Mouse (Mus musculus): Measurements from ENCODE around the gene Gcnt4.
"Not testable (repeated sequence)": the region's sequence is repeated elsewhere in the genome, so short reads cannot be mapped to it uniquely, and the experiment has no call there.

Gene Gcnt4

GRCm38 (mm10) chr13:96923999-96924961, at the start of gene Gcnt4:
TSS of gene Gcnt4 (plus strand) at chr13:96924689.
- in situ Hi-C loops (cut with MboI; ENCODE audit: low sequenced_read_pairs), result no loop called here

DNA sequence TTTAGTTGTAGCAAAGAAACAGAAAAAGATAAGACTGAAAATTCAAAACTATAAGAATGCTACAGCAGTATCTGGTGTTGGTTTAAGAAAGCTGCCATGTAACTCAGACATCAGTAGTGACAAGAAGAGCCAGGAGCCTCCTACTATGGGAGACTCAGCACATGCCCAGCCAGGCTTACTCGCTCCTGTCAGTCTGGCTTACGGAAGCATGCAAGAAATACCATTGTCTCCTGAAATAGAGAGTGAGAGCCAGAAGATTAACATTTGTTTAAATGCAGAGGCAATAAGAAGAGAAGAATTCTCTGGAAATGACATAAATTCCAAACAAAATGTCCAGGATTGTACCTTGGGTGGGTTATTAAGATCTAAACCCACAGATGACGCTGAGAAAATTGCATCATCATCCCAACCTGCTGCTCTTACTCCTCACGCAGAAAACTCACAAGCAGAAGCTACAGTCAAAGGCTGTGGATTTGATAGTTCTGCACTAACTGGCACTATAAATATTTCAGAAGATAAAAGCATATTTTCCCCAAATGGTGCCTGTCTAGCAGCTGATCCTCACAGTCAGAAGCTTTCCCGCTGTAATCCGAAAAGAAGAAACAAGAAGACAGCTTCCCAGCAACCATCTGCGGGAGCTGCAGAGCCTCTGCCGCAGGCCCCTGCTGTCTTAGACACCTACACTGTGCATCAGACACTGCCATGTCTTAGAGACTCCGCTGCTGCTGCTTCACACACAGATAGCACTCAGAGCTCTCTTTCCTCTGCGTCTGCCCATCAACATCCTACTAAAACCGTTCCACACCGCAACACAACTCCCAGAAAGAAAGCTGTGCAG, 46.0 kb upstream of the Gcnt4 start:
- in situ Hi-C loops (cut with MboI; ENCODE audit: low sequenced_read_pairs), result no loop called here

DNA sequence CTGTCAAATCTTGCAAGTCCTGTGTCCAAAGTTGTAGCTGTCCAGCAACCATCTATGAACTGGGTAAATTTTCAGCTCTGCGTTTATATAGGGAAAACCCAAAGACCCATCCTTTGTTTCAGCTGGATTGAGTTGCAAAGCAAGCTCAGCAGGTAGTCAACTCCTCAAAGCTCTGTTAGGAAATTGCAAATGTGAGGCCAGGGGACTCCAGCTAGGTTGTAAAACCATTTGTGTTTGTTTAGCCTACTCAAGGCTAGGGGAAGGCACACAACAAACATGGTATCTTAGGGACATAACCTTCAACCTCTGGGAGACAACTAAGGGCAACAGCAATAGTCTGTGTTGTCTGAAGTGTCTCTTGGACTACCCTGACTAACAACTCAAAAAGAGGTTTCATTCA, 40.0 kb upstream of the Gcnt4 start:
- in situ Hi-C loops (cut with MboI; ENCODE audit: low sequenced_read_pairs), result no loop called here

DNA sequence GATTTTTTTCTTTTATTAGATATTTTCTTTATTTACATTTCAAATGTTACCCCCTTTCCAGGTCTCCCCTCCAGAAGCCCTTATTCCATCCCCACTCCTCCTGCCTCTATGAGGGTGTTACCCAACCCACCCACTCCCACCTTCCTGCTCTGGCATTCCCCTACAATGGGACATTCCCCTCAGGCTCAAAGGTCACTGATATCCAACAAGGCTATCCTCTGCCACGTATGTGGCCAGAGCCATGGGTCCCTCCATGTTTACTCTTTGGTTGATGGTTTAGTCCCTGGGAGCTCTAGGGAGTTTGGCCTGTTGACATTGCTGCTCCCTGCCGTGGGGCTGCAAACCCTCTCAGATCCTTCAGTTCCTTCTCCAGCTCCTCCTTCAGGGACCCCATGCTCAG, 34.5 kb upstream of the Gcnt4 start:
- in situ Hi-C loops (cut with MboI; ENCODE audit: low sequenced_read_pairs), result no loop called here

- in situ Hi-C loops (cut with MboI; ENCODE audit: low sequenced_read_pairs), result no loop called here
Observed at GRCm38 (mm10) chr13:96895144-96895543, 29.3 kb upstream of the Gcnt4 start.

GRCm38 (mm10) chr13:96906717-96907116, 17.8 kb upstream of the Gcnt4 start:
- in situ Hi-C loops (cut with MboI; ENCODE audit: low sequenced_read_pairs), result no loop called here

DNA sequence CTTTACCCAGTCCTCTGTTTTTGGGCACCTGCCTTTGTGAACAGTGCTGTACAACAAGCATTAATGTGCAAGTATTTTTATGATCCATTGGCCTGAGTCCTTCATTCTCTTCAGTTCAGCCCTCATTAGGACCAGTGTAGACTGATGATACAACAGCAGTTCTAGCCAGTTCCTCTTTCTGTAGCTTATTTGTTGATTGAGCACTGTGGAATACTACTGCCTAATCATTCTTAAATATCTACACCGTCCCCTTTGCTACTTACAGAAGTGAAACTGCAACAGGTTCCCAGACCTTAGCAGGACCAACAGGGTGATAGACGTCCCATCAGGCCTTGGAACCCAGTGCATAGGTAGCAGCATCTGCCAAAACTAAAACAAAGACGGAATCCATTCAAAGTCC, 13.3 kb upstream of the Gcnt4 start:
- in situ Hi-C loops (cut with MboI; ENCODE audit: low sequenced_read_pairs), result no loop called here

GRCm38 (mm10) chr13:96923134-96923533, 1.4 kb upstream of the Gcnt4 start:
- in situ Hi-C loops (cut with MboI; ENCODE audit: low sequenced_read_pairs), result not testable (repeated sequence)

GRCm38 (mm10) chr13:96924985-96925745, 676 bp downstream of the Gcnt4 start:
- in situ Hi-C loops (cut with MboI; ENCODE audit: low sequenced_read_pairs), result no loop called here

DNA sequence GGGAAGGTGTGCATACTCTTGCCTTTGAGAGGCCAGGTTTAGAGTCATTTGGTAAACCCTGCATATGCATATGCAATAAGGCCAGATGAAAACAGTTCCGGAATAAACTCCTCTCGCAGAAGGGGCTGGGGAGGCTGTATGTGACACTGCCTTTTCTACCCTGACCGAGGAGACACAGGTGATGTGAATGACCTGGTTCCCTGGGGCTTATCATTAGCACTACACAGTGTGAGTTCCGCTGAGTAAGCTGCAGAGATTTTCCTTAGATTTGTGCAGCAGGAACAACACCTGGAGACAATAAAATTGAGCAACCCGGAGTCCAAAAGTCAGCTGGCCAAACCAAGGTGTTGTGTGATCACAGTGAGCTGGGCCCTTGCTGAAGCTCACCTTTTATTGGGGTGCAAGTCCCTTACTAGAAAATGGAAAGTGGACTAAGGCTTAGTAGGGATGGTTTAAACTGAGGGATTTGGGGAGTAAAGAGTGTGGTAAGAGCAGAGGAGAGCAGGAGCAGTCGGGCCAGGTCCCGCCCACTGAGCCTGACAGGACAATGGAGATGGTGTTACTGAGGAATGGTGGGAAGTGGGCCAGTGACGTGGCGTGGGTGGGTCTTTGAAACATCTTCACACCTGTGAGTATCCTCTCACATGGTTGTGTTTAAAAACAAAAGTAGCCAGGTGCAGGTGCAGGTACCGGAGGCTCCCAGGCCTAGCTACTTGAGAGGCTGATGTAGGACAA, 1.7 kb downstream of the Gcnt4 start:
- in situ Hi-C loops (cut with MboI; ENCODE audit: low sequenced_read_pairs), result no loop called here

GRCm38 (mm10) chr13:96927781-96928180, 3.3 kb downstream of the Gcnt4 start:
- in situ Hi-C loops (cut with MboI; ENCODE audit: low sequenced_read_pairs), result no loop called here

DNA sequence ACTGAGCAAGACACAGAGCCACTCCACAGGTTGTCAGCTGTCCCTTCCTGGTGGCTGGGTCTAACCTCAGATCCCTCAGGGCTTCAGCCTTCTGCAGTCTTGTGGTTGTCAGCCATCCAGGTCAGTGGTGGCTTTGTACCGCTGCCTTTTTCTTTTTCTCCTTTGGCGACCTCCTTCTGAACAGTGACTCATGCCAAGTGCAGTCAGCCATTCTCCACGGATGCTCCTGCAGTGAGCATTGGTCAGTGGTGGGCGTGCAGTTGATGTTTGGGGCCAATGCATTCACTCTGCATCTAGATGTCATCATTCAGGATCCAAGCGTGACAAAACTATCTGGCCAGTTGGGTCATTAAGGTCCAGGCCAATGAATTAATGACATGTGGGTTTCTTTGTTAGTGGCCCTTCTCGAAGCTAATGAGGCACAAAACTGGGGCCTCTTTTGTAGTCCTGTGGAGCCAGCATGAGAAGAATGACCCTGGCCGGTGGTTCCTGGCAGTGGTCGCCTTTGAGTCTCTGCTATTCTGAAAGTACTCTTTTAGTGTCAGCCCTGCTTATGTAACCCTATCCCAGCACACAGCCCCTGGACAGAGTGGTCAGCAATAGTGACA, 4.0 kb downstream of the Gcnt4 start:
- in situ Hi-C loops (cut with MboI; ENCODE audit: low sequenced_read_pairs), result no loop called here

- in situ Hi-C loops (cut with MboI; ENCODE audit: low sequenced_read_pairs), result no loop called here
Observed at GRCm38 (mm10) chr13:96932745-96933144, 8.3 kb downstream of the Gcnt4 start.

DNA sequence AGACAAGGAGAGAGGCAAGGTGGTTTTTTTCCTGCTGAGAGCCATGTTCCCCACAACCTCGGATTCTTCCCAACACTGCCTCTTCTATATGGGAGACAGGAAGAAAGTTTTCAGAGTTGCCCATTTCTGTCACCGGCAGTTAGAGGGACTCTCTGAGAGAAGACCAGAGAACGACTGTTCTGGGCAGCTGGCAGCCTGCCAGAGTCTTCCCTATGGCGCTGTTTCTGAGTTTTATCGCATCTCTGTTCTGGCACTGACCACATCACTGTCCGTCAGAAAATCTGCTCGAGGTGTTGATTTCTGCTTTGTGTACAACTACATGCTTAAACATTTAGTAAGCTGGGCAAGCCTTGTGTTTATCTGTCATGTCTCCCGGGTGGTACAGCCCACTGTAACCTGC, 8.9 kb downstream of the Gcnt4 start:
- in situ Hi-C loops (cut with MboI; ENCODE audit: low sequenced_read_pairs), result no loop called here

GRCm38 (mm10) chr13:96936173-96936777, 11.8 kb downstream of the Gcnt4 start:
- in situ Hi-C loops (cut with MboI; ENCODE audit: low sequenced_read_pairs), result no loop called here

GRCm38 (mm10) chr13:96937059-96937558, 12.6 kb downstream of the Gcnt4 start:
- in situ Hi-C loops (cut with MboI; ENCODE audit: low sequenced_read_pairs), result no loop called here

GRCm38 (mm10) chr13:96939680-96940079, 15.2 kb downstream of the Gcnt4 start:
- in situ Hi-C loops (cut with MboI; ENCODE audit: low sequenced_read_pairs), result no loop called here

DNA sequence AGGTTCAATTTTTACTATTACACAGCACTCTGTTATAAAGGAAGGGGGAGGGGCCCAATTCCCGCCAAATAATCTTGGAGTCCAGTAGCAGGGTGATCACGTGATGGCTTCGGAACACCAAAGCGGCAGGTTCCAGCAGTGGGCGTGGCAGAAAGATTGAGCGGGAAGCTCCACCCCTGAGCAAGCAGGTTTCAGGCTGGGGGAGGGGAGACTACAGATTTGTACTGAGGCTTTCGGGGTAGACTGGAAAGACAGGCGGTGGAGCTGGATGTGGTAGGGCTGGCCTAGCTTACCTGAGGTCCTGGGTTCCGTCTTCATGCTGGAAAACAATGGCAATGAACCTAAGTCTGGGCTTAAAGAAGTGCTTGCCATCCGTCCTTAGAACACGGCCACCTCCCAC, 17.0 kb downstream of the Gcnt4 start:
- in situ Hi-C loops (cut with MboI; ENCODE audit: low sequenced_read_pairs), result not testable (repeated sequence)

GRCm38 (mm10) chr13:96943571-96943970, 19.1 kb downstream of the Gcnt4 start:
- in situ Hi-C loops (cut with MboI; ENCODE audit: low sequenced_read_pairs), result no loop called here

Measured in CH12F3 (cell line).